Mouse (Mus musculus): ENCODE data around the gene Spag7. TPM values are rescaled to one million over a fixed set of nuclear protein-coding genes. Genes with fewer than 3 reads are reported as not detected.

Gene Spag7
- polyA plus RNA-seq, 1 experiment, result 93.2 TPM

DNA sequence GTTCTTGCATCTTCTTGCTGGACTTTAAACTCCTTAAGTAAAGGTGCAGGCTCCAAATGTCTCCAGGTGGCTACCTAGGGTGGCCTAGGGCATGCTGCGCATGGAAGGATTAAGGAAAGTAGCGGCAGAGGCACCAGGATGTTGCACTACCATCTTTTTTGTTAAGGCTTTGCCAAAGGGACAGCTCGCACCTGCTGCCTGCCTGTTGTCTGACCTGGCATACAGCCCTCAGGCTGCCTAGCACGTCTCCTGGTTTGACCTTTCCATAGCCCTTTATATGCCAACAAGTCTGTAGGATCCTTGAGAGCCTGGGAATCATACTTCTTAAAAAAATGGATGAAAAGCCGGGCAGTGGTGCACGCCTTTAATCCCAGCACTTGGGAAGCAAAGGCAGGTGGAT is 26.2 kb downstream of the Spag7 start:
- no peak for DNase-seq (ENCODE audit: low spot score)

DNA sequence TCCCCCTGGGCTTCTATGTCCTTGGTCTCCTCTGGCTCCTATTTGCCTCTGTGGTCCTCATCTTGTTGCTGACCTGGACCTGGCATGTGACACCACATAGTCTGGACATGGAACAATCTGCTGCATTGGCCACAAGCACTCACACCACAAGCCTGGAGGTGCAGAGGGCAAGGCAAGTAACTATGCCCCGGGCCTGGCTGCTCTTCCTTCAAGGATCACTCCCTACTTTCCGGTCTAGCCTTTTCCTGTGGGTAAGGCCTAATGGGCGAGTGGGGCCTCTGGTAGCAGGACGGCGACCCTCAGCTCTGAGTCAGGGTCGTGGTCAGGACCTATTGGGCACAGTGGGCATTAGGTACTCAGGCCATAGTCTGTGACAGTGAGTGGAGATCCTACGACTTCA is 28.0 kb downstream of the Spag7 start:
- no peak for DNase-seq (ENCODE audit: low spot score)

DNA sequence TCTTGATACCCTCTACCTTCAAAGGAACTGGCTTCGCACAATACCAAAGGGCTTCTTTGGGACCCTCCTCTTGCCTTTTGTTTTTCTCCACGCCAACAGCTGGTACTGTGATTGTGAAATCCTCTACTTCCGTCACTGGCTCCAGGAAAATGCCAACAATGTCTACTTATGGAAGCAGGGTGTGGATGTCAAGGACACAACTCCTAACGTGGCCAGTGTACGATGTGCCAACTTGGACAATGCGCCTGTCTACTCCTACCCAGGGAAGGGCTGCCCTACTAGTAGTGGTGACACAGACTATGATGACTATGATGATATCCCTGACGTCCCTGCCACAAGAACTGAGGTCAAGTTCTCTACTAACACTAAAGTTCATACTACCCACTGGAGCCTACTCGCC is 29.2 kb downstream of the Spag7 start:
- no peak for DNase-seq (ENCODE audit: low spot score)

DNA sequence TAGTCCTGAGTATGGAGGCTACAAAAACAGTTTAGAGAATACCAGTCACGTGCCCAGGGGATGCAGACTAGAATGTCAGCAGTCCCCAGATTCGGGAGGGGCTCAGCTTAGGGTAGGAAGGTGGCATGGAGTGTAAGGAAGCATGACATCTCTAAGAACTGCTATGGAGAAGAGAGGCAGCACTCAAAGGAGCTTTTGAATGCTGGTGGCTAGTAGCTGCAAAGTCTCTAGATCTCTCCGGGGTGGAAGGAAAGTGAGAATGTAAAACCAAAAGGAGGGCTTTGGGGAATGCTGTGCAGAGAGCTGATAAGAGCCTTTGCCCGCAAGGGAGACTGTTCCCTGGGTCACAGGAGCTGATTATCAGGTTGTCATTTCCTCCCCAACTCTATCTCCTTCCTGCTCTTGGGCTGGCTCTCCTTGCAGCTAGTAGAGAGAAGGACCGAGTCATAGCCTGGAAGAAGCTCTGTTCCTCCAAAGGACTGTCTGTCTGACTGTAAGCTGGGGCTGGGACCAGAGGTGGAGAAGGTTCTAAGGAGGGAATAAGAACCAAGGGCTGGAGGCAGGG is 30.4 kb downstream of the Spag7 start, which contains the start of gene Gp1ba:
Gene Gp1ba (plus strand): TSS at position 409 of the 565 bp plus-strand sequence.
- no peak for DNase-seq (ENCODE audit: low spot score)

DNA sequence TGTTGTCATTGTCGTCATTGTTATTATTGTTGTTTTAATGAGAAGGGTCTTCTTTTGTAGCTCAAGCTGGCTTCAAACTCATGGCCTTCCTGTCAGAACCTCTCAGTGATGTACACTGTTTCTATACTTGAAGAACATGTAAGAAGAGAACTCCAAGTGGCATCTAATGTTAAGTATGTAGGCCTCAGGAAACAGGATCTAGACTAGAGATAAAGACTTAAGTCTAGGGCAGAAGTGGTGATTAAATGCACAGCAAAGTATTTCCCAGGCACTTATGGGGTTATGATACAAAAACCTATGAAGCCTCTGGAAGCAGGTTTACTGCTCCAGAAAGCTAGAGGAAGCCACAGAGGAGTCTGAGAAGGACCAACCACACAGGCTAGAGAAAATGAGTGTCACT is 30.9 kb downstream of the Spag7 start:
- DNase-seq (ENCODE audit: low spot score), result no peak

DNA sequence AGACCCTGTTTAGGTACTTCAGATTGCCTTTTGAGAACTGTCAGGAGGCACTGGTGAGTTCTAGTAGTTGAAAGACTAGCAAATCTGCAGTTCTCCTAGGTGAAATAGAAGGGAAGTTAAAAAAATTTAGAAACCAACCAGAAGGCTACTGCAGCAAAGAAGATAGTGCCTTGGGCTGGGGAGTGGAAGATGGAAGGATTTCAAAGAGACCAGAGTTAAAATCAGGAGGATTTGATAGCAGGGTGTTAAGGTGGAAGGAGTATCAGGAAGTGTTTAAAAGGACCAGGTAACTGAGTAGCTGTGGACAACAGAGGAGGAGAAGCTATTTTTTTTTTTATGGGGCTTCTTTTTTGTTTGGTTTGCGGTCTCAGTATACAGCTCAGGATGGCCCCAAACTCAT is 31.5 kb downstream of the Spag7 start:
- no peak for DNase-seq (ENCODE audit: low spot score)

DNA sequence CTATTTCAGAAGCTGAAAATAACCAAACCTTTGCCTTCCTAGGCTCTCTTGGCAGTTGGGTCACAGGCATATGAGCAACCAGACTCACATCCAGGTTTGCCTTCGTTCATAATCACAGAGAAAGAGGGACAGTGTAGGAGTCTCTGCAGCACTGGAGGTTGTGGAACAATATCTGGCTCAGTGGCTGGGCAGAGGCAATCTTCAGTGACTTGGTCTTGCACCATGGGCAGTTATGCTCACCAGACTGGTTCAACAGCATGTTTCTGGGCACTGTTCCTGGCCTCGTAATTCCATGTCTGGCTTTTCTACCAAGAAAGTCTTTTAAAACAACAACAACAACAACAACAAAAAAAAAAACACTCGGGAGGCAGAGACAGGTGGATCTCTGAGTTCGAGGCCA is 33.6 kb downstream of the Spag7 start:
- no peak for DNase-seq (ENCODE audit: low spot score)

DNA sequence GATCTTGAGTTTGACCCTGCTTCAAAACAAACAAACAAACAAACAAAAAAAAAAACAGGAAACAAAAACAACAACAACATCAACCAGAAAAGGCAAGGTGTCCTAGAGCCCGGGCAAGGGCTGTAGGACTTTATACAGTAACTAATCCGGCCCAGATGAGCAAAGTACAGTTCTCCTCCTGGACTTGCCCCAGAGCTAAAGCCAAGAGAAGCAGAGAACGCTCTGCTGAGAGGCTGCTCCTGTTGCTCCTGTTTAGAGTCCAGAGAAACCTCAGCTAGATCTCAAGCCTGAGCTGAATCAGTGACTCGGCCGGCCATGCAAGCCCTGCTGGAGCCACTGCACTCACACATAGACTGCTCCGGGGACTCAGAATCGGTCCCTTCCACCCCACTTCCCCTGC is 39.1 kb downstream of the Spag7 start:
- no peak for DNase-seq (ENCODE audit: low spot score)

DNA sequence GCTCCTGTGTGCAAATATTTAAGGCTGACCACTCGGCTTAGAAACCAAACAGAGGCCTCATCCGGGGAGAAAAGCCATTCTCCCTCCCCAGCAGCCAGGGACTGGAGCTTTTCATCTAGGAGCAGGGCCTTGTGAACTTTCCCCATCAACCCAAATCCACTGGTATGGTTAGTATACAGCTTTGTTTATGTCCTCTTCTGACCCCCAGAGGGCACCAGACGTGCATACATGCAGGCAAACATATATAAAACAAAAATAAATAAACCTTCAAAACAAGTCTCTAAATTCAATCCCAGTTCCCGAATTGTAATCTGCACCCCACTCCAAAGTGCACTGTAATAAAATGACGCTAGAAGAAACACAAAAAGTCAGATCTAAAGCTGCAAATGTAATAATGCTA is 39.7 kb downstream of the Spag7 start:
- DNase-seq (ENCODE audit: low spot score), result no peak

DNA sequence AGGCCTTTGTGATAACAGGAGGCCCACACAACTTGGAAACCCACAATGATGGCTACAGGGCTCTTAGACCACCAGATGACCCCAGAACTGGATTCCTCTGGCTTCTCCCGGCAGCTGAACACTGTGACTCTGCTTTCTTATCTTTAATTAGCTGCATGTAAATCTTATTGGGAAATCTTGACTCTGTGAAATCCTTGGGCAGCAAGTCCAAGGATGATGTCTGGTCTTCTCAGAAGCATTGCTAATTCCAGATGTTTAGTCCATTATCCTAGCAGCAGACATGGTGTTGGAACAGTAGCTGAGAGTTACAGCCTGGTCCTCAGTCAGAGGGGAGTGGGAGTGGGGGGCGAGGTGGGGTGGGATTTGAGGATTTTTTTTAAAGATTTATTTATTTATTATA is 40.8 kb downstream of the Spag7 start:
- DNase-seq (ENCODE audit: low spot score), result no peak

DNA sequence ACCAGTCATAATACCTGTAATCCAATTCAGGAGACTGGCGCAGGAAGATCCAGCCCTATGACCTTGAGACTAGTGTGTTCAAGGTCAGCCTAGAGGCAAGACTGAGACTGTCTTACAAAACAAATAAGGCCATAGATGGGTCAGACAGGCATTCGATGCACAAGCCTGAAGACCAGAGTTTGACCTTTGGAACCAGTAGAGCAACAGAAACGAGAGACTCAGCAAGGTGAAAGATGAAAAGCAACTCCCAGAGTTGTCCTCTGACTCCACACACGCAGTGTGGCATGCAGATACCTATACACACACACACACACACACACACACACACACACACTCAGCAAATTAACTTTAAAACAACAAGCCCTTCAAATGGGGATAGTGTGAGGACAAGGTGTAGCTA is 42.3 kb downstream of the Spag7 start:
- no peak for DNase-seq (ENCODE audit: low spot score)

DNA sequence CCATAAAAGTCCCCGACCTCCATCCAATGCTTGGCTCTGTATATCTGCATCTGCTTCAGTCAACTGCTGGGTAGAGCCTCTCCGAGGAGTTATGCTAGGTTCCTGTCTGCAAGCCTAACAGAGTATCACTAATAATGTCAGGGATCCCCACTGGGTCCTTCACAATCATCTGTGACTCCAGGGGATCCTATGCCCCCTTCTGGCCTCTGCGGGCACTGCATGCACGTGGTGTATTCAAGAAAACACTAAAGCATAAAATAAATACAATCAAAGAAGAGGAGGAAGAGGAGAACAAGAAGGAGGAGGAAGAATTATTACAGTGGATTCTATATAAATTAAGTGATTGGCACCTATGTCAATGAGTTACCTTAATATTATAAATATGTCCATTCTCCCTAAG is 43.7 kb downstream of the Spag7 start:
- no peak for DNase-seq (ENCODE audit: low spot score)

DNA sequence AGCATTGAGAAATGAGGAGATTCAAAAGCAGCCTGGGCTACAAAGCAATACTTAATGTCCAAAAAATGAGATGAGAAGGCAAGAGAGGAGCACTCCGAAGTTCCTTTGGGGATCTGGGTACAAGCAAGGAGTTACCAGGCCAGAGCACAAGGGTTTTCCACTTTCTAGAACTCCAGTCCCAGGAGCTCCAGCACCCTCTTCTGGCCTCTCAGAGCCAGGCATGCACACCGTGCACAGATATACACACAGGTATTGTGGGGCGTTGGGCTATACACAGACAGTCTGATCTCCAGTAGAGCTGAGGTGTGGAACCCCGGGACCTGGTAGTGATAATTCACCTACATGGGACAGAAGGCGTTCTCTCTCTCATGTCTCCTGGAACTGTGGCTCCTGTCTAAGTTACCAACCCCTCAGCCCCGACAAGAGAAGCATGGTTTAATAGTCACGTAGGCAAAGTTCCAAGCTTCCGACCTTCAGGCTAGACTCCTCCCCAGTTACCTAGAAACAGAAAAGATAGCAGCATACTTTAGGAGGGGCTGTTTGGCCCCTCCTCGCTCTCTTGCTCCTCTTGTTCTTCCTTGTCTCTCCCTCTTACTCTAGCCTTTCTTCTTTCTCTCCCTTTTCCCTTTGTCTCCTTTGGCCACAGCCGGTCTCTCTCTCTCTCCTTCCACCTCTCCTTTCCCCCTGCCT is 46.0 kb downstream of the Spag7 start:
- DNase-seq (ENCODE audit: low spot score), result no peak

DNA sequence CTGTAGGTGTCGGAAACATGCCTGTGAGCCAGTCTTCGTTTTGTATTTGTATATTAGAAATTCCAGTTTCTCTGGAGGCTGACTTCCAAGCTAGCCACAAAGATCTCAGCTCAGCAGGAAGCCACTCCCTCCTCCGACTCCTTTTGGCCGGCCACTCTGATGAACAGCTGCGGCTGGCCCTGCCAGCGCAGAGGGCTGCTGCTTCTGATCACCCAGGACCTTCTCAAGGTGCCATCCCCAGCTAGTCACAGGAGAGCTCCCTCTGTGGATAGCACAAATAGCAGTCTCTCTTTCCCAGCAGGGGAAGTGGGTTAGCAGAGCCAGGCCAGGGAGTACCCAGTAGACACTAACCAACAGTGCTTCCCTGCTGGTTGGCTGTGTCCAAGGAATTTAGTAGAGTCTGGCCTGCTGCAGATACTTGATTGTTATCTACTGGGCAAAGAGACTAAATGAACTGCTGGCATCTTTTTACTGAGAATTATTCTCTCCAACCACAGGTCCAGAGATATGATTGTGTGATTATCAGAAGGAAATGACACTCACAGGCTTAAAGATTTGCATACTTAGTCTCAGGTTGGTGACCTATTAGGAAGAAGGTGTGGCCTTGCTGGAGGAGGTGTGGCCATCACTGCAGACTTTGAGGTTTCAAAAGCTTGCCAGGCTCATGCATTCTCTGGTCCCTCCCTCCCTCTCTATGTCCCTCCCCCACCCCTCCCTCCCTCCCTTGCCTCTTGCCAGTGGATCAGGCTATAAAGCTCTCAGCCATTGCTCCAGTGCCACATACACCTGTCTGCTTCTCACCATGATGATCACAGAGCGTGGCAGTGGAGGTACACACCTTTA is 47.0 kb downstream of the Spag7 start:
- DNase-seq (ENCODE audit: low spot score), result no peak

DNA sequence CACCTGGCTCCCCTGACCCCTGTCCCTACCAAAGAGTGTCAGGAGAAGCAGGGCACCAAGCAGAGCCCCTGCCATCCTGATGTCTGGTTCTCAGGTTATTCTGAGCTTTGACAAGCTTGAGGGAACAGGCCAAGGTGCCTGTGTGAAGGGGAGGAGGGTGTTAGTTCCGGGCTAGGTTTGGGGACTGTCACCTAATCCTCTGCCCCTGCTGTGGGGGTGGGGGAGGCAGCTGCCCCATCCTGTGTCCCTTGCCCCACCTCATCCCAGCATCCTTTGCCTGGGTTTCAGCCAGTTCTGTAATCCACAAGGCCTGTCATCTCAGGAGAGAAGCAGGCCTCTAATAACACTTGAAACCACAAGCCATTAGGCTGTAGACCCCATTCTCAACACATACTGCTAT is 50.1 kb downstream of the Spag7 start, which contains the start of gene Chrne:
Gene Chrne (minus strand): TSS at position 116 of the 400 bp plus-strand sequence.
- no peak for DNase-seq (ENCODE audit: low spot score)

DNA sequence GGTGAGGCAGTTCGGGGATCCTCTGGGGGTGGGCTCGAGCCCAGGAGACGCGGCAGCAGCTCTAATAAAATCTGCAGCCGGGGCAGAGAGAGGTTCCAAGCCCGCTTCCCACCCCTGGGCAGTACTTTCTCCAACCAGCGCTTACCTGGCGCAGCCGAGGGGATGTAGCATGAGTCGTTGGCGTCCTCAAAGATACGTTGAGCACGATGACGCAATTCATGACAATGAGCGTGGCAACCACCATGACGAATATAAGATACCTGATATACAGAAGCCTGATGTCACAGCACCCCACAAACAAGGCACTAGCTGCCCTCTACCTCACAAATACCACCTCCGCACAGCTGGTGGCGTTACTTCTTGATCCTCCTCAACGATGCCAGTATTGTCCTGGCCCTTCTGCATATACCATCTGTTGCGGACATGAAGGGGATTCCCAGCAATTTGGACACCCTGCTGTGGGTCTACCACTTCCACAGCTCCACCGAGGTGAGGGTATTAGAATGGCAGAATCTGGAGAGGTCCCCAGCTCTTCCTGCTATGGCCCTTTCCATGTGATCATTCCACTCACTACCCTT is 53.6 kb downstream of the Spag7 start, which contains the start of gene 4930544D05Rik:
Gene 4930544D05Rik (plus strand): TSS at position 333 of the 578 bp plus-strand sequence.
- no peak for DNase-seq (ENCODE audit: low spot score)

DNA sequence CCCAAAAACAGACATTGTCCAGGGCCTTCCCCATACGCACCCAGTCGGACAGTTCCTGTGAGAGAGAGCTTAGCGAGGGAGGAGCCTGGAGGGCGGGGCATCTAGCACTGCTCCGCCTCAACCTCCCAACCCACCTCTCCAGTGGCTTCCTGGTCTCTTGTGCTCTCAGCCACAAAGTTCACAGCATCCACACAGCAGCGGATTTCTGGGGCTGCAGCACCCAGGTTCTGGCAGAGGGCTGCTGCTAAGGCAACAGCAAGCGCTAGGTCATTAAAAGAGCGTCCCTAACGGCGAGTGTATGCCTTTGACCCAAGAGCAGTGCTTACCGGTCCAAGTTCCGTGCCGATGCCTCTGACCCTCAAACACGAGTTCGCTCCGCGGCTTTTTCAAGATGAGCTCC is 54.1 kb downstream of the Spag7 start:
- peak; percentile 49 for DNase-seq (ENCODE audit: low spot score)

Other genes with a start within 250 kb of the Spag7 start
- gene Arrb2, start 236.8 kb downstream of the Spag7 start, polyA plus RNA-seq (2012; rRNA removed), result 18.5 and 22.0 TPM in 2 replicates
- 20.1 and 20.8 TPM in 2 replicates for gene Med11, start 217.5 kb downstream of the Spag7 start, polyA plus RNA-seq (2012; rRNA removed)
- gene Zmynd15, start 210.0 kb downstream of the Spag7 start, polyA plus RNA-seq (2012; rRNA removed), result 3.9 and 4.4 TPM in 2 replicates
- gene Cxcl16, start 209.4 kb downstream of the Spag7 start, polyA plus RNA-seq (2012; rRNA removed), result 28.9 and 29.2 TPM in 2 replicates
- 0.72 and 0.80 TPM in 2 replicates for gene Tm4sf5, start 164.2 kb downstream of the Spag7 start, polyA plus RNA-seq (2012; rRNA removed)
- gene Vmo1, start 154.8 kb downstream of the Spag7 start, polyA plus RNA-seq (2012; rRNA removed), result 0.43 and 0.72 TPM in 2 replicates
- gene Gltpd2, start 150.2 kb downstream of the Spag7 start, polyA plus RNA-seq (2012; rRNA removed), result 0.14 and 0.15 TPM in 2 replicates
- 249 and 294 TPM in 2 replicates for gene Psmb6, start 144.0 kb downstream of the Spag7 start, polyA plus RNA-seq (2012; rRNA removed)
- not detected in 2 replicates for gene Gm40193, start 136.5 kb downstream of the Spag7 start, polyA plus RNA-seq (2012; rRNA removed)
- 33.6 and 38.7 TPM in 2 replicates for gene Pld2, start 129.4 kb downstream of the Spag7 start, polyA plus RNA-seq (2012; rRNA removed)
- gene Mink1, start 106.5 kb downstream of the Spag7 start, polyA plus RNA-seq (2012; rRNA removed), result 87.2 and 89.1 TPM in 2 replicates
- gene 4930544D05Rik, start 53.6 kb downstream of the Spag7 start, polyA plus RNA-seq (2012; rRNA removed), result not detected in 2 replicates
- 0.40 and 0.44 TPM in 2 replicates for gene Chrne, start 50.2 kb downstream of the Spag7 start, polyA plus RNA-seq (2012; rRNA removed)
- 0.01 and 0.10 TPM in 2 replicates for gene Gp1ba, start 30.3 kb downstream of the Spag7 start, polyA plus RNA-seq (2012; rRNA removed)
- gene Rnf167, start 22.2 kb downstream of the Spag7 start, polyA plus RNA-seq (2012; rRNA removed), result 116 and 119 TPM in 2 replicates
- gene Slc25a11, start 21.9 kb downstream of the Spag7 start, polyA plus RNA-seq (2012; rRNA removed), result 93.9 and 96.9 TPM in 2 replicates
- gene Pfn1, start 14.8 kb downstream of the Spag7 start, polyA plus RNA-seq (2012; rRNA removed), result 1,258 and 1,344 TPM in 2 replicates
- 104 and 126 TPM in 2 replicates for gene Eno3, start 12.2 kb downstream of the Spag7 start, polyA plus RNA-seq (2012; rRNA removed)
- gene Camta2, start 18.7 kb upstream of the Spag7 start, polyA plus RNA-seq (2012; rRNA removed), result 16.6 and 25.4 TPM in 2 replicates
- gene Inca1, start 30.7 kb upstream of the Spag7 start, polyA plus RNA-seq (2012; rRNA removed), result 4.3 and 5.1 TPM in 2 replicates
- 77.5 and 105 TPM in 2 replicates for gene Kif1c, start 31.1 kb upstream of the Spag7 start, polyA plus RNA-seq (2012; rRNA removed)
- gene Zfp3, start 94.8 kb upstream of the Spag7 start, polyA plus RNA-seq (2012; rRNA removed), result 5.8 and 6.5 TPM in 2 replicates
- gene Scimp, start 143.2 kb upstream of the Spag7 start, polyA plus RNA-seq (2012; rRNA removed), result 1.1 and 1.5 TPM in 2 replicates
- 12.3 and 15.8 TPM in 2 replicates for gene Rabep1, start 175.4 kb upstream of the Spag7 start, polyA plus RNA-seq (2012; rRNA removed)

Data from urinary bladder, adult 2 months (tissue).